Mouse (Mus musculus): ENCODE measurements at regions not wholly inside any gene's neighbourhood (a gene's known extent, or its start where the extent isn't known, plus 50 kb on each side); places are given as distances from the start of the nearest gene placed in this dataset.

DNA sequence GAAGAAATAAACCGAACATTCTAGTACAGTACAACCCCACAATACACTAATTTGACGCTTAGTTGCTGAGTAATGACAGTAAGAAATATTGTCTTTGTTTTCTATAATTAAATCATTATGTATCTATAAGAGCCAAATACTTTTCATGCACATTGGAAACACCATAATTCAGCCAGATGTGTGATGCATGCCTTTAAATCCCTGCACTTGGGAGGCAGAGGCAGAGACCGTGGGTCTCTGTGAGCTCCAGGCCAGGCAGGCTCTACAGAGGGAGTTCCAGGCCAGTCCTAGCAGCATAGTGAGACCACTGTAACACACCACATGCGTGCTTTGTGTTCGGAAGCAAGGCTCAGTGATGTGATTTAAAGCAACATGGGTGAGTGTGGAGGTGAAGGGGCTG is 208.2 kb downstream of the Uaca start:
- no peak for DNase-seq (ENCODE audit: low spot score)
- Histone ChIP-seq H3K4me3 (no peak overlapping the region), H3K27me3 (replicated peaks; ENCODE audit: low read depth, poor library complexity, severe bottlenecking) (peaks cover 24% of the 10 kb centered on the region), H3K36me3 (replicated peaks) (no peaks in the 10 kb centered on the region), H3K4me1 (peaks cover 23% of the 10 kb centered on the region), H3K27ac (replicated peaks) (no peak overlapping the region), H3K9me3 (no peaks in the 10 kb centered on the region)
- 88% methylated on average over 5 of the region's 5 CpGs for WGBS

DNA sequence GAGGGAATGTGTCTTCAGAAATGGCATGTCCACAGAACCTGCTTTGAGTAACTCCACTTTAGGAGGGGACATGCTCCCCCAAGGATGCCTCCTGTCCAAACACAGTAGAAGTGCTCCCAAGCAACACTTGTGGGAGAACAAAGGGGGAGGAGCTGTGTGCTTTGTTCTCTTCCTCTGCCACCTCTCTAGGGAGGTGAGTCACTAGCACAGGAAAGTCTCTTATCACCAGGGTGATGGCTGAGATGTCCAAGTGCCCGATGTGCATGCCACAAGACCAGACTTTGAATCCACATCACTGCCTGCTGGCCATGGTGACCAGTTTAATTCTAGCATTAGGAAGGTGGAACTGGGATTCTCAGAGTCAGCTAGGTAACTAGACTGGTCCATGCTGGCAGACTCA is 214.1 kb downstream of the Uaca start:
- no peak for DNase-seq (ENCODE audit: low spot score)
- Histone ChIP-seq H3K4me3 (no peak overlapping the region), H3K9me3 (peaks cover 11% of the 10 kb centered on the region; the same call in 1 of the 2 replicates), H3K27ac (replicated peaks) (no peak overlapping the region), H3K27me3 (replicated peaks; ENCODE audit: low read depth, poor library complexity, severe bottlenecking) (peaks cover 5% of the 10 kb centered on the region), H3K4me1 (peaks cover 18% of the 10 kb centered on the region), H3K36me3 (replicated peaks) (no peaks in the 10 kb centered on the region)
- 88% methylated on average over 1 of the region's 1 CpGs for WGBS

DNA sequence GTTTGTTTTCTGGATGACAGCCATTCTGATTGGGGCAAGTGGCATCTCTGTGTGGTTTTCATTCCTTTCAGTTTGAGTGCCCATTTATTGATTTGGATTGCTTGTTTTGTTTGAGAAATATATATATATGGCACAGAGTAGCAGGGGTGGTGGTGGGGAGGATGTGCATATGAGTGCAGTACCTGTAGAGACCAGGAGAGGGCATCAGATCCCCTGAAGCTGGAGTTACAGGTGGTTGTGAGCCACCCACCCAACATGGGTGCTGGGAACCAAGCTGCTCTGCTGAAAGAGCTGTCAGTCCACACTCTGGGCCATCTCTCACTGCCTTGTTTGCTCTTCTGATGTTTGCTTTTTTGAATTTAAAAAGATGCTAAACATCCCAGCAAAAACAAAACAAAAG is 216.7 kb downstream of the Uaca start:
- Histone ChIP-seq H3K36me3 (replicated peaks) (no peaks in the 10 kb centered on the region), H3K4me3 (no peak overlapping the region), H3K9me3 (peaks cover 11% of the 10 kb centered on the region; the same call in 1 of the 2 replicates), H3K27me3 (replicated peaks; ENCODE audit: low read depth, poor library complexity, severe bottlenecking) (peaks cover 30% of the 10 kb centered on the region), H3K4me1 (peaks cover 38% of the 10 kb centered on the region), H3K27ac (replicated peaks) (no peak overlapping the region)
- no peak for DNase-seq (ENCODE audit: low spot score)

GRCm38 (mm10) chr9:61012771-61013540 is 218.6 kb downstream of the Uaca start:
- 0 out of 2 replicates have a peak overlapping the region, but pooled peaks have one; percentile 19 for H3K27ac ChIP-seq (replicated peaks)
- peaks cover 44% of the 10 kb centered on the region for H3K4me1 ChIP-seq
- no peak overlapping the region for H3K4me3 ChIP-seq
- H3K27me3 ChIP-seq (replicated peaks; ENCODE audit: low read depth, poor library complexity, severe bottlenecking), result peaks cover 49% of the 10 kb centered on the region
- no peak for DNase-seq (ENCODE audit: low spot score)
- H3K36me3 ChIP-seq (replicated peaks), result no peaks in the 10 kb centered on the region
- WGBS, result 71% methylated on average over 19 of the region's 19 CpGs
- peaks cover 11% of the 10 kb centered on the region; the same call in 1 of the 2 replicates for H3K9me3 ChIP-seq

DNA sequence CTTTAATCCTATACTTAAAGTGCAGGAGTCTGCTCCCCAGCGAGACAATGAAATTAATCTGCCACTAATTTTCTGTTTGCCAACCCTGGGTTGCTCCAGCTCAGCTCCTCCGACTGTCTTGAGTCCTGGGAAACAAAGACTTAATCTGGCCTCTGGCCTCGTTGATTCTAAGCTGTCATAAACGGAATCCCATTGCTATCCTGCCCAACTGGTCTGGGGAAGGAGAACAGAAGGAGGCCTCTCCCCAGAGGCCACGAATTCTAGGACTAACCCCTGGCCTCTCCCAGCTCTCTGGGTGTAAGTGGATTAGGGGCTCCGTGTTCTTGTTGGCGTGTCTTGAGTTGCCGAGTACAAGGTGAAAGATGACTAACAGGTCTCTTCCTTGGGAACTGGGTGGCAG is 219.8 kb downstream of the Uaca start:
- peaks cover 11% of the 10 kb centered on the region; the same call in 1 of the 2 replicates for H3K9me3 ChIP-seq
- 62% methylated on average over 8 of the region's 8 CpGs for WGBS
- no peak overlapping the region for H3K4me3 ChIP-seq
- no peaks in the 10 kb centered on the region for H3K36me3 ChIP-seq (replicated peaks)
- H3K27me3 ChIP-seq (replicated peaks; ENCODE audit: low read depth, poor library complexity, severe bottlenecking), result peaks cover 61% of the 10 kb centered on the region
- H3K27ac ChIP-seq (replicated peaks), result no peak overlapping the region
- H3K4me1 ChIP-seq, result peaks cover 44% of the 10 kb centered on the region
- DNase-seq (ENCODE audit: low spot score), result no peak

GRCm38 (mm10) chr9:61015374-61015890 is 221.1 kb downstream of the Uaca start:
- H3K4me3 ChIP-seq, result no peak overlapping the region
- no peak overlapping the region for H3K27ac ChIP-seq (replicated peaks)
- WGBS, result 49% methylated on average over 15 of the region's 15 CpGs
- H3K9me3 ChIP-seq, result peaks cover 11% of the 10 kb centered on the region; the same call in 1 of the 2 replicates
- H3K4me1 ChIP-seq, result peaks cover 39% of the 10 kb centered on the region
- no peaks in the 10 kb centered on the region for H3K36me3 ChIP-seq (replicated peaks)
- peaks cover 62% of the 10 kb centered on the region for H3K27me3 ChIP-seq (replicated peaks; ENCODE audit: low read depth, poor library complexity, severe bottlenecking)
- DNase-seq (ENCODE audit: low spot score), result no peak

- Histone ChIP-seq H3K4me3 (no peak overlapping the region), H3K4me1 (peaks cover 39% of the 10 kb centered on the region), H3K27ac (replicated peaks) (0 out of 2 replicates have a peak overlapping the region, but pooled peaks have one; percentile 26), H3K9me3 (peaks cover 11% of the 10 kb centered on the region; the same call in 1 of the 2 replicates), H3K27me3 (replicated peaks; ENCODE audit: low read depth, poor library complexity, severe bottlenecking) (peaks cover 62% of the 10 kb centered on the region), H3K36me3 (replicated peaks) (no peaks in the 10 kb centered on the region)
- 22% methylated on average over 10 of the region's 10 CpGs for WGBS
- peak; percentile 44 for DNase-seq (ENCODE audit: low spot score)
Observed at GRCm38 (mm10) chr9:61016673-61017072, 222.3 kb downstream of the Uaca start.

GRCm38 (mm10) chr9:61019938-61020337 is 225.6 kb downstream of the Uaca start:
- peak; percentile 34 for DNase-seq (ENCODE audit: low spot score)
- peaks cover 23% of the 10 kb centered on the region for H3K4me1 ChIP-seq
- 58% methylated on average over 4 of the region's 4 CpGs for WGBS
- H3K27ac ChIP-seq (replicated peaks), result no peak overlapping the region
- H3K27me3 ChIP-seq (replicated peaks; ENCODE audit: low read depth, poor library complexity, severe bottlenecking), result peaks cover 45% of the 10 kb centered on the region
- no peaks in the 10 kb centered on the region for H3K36me3 ChIP-seq (replicated peaks)
- no peak overlapping the region for H3K4me3 ChIP-seq
- H3K9me3 ChIP-seq, result peaks cover 5% of the 10 kb centered on the region; the same call in 1 of the 2 replicates

DNA sequence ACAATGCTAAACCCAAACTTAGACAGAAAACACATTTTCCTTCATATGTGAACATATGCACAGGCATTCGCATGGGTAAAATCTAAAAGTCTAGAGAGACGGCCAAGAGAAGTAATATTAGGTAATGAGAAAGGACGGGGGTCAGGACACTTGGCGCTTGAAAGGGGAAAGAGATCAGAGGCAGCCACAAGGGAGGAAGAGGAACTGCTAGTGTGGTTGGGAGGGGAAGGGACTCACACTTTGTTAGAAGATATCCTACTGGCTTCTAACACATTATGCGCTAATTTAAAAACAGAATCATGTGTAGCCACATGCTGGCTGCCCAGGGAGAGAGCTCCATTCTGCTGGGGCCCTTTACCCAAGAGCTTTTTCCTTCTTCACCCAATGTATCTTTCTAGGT is 227.5 kb downstream of the Uaca start:
- Histone ChIP-seq H3K4me3 (no peak overlapping the region), H3K4me1 (peaks cover 5% of the 10 kb centered on the region), H3K9me3 (peaks cover 5% of the 10 kb centered on the region; the same call in 1 of the 2 replicates), H3K27me3 (replicated peaks; ENCODE audit: low read depth, poor library complexity, severe bottlenecking) (peaks cover 44% of the 10 kb centered on the region), H3K36me3 (replicated peaks) (no peaks in the 10 kb centered on the region), H3K27ac (replicated peaks) (no peak overlapping the region)
- 84% methylated on average over 5 of the region's 5 CpGs for WGBS
- no peak for DNase-seq (ENCODE audit: low spot score)

DNA sequence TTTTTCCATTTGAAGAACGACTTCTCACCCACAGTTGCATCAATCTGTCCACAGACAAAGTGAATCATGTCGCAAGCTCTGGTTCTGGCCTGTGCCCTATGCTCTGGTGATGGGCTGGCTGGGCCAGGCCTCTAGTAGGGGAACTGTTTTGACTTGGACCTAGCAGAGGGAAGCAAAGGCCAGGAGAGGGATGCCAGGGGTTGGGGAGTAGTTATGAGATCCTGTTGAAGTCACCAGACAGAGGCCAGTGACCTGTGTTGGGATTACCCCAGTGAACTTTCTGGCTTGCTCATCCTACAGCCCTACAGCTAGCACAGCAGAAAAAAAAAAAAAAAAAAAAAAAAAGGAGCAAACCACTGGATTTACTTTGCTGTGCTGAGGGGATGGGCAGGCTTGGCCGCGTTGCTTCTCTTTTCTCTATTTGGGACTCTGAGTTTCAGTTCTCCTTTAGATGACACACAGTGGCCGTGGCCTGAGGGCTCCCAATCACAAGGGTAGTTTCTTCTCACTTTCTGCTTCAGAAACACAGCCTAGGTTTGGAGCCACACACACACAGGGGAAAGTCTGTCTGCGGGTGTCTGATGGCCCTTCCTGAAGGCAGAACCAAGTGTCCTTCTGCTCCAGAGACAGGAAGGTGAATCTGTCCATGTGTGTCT is 228.2 kb downstream of the Uaca start:
- 78% methylated on average over 6 of the region's 6 CpGs for WGBS
- Histone ChIP-seq H3K27me3 (replicated peaks; ENCODE audit: low read depth, poor library complexity, severe bottlenecking) (peaks cover 43% of the 10 kb centered on the region), H3K4me1 (no peaks in the 10 kb centered on the region)

GRCm38 (mm10) chr9:61025341-61025740 is 231.0 kb downstream of the Uaca start:
- Histone ChIP-seq H3K36me3 (replicated peaks) (no peaks in the 10 kb centered on the region), H3K27me3 (replicated peaks; ENCODE audit: low read depth, poor library complexity, severe bottlenecking) (peaks cover 41% of the 10 kb centered on the region), H3K9me3 (peaks cover 5% of the 10 kb centered on the region; the same call in 1 of the 2 replicates), H3K4me3 (no peak overlapping the region), H3K4me1 (peaks cover 6% of the 10 kb centered on the region; the same call in 1 of the 2 replicates), H3K27ac (replicated peaks) (no peak overlapping the region)
- WGBS, result 92% methylated on average over 6 of the region's 6 CpGs
- DNase-seq (ENCODE audit: low spot score), result no peak

More for the DNA sequence above, 228.2 kb downstream of the Uaca start:
- no peak overlapping the region for H3K4me3 ChIP-seq
- no peak overlapping the region for H3K27ac ChIP-seq (replicated peaks)
- H3K9me3 ChIP-seq, result peaks cover 5% of the 10 kb centered on the region; the same call in 1 of the 2 replicates
- no peaks in the 10 kb centered on the region for H3K36me3 ChIP-seq (replicated peaks)
- DNase-seq (ENCODE audit: low spot score), result no peak

DNA sequence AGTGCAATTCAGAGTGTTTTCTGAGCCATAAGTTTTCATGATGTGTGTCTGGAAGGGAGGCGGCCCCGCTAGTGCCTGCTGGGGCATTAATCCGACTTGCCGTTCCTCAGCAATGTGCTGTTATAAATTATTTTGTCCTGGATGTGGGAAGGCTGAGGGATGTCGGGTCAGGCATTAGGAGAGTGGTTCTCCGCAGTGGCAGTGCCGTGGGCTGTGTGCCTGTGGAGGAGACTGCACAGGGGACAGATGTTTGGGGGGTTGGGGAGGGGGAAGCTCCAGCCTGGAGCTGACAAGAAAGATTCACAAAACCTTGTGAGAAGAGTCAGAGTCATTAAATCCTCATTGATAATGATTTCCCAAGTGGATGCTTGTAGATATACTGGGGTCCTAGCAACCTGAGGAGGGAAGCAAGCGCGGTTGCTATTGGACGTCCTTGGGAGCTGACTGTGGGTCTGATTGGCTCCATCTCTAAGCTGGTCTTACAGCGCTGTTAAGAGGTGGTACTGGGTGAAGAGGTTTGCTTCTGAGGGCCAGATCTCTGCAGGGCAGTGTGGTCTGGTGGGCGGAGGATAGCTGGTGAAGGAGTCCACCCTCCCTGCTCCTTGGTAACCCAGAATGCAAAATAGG is 234.5 kb downstream of the Uaca start:
- H3K36me3 ChIP-seq (replicated peaks), result no peaks in the 10 kb centered on the region
- H3K27ac ChIP-seq (replicated peaks), result no peak overlapping the region
- no peak for DNase-seq (ENCODE audit: low spot score)
- 81% methylated on average over 12 of the region's 12 CpGs for WGBS
- H3K4me1 ChIP-seq, result peaks cover 34% of the 10 kb centered on the region
- peaks cover 51% of the 10 kb centered on the region for H3K27me3 ChIP-seq (replicated peaks; ENCODE audit: low read depth, poor library complexity, severe bottlenecking)
- H3K4me3 ChIP-seq, result no peak overlapping the region
- H3K9me3 ChIP-seq, result no peaks in the 10 kb centered on the region
